Comparison of ENCODE assay signal across 7 mouse cellular contexts in genomic region chr5:104074388-104074787, GRCm38 (mm10). TPM values are rescaled to one million over a fixed set of nuclear protein-coding genes. Genes with fewer than 3 reads are reported as not detected.
DNase-seq lines count a peak whose midpoint lies in the region; ATAC-seq and TF ChIP-seq lines count a peak whose summit lies in the region.

No protein-coding gene starts in this region.

- DNase-seq in A20 (ENCODE audit: low read depth, low spot score): peak; percentile 43
- peak; percentile 43 for DNase-seq in cerebellum, adult 11-12 months
- DNase-seq in frontal cortex, postnatal 25 days (ENCODE audit: low spot score in 2 of 2): peak; percentile 46 to 50
- peak; percentile 80 for DNase-seq in lung, embryonic 14.5 days
- peak; percentile 57 for DNase-seq in right cerebral cortex, adult 18-20 months

- H3K4me2 ChIP-seq in intestine, embryonic 16.5 days (ENCODE audit: low read depth, low read length): peak overlapping the region; percentile 38
- peak overlapping the region; percentile 53 for H3K4me2 ChIP-seq in lung, embryonic 14.5 days

- TF ChIP-seq CTCF in E14TG2a.4 (conservative IDR thresholded peaks at IDR 0.05; ENCODE audit: low read length): peak; percentile 69
- peak; percentile 88 for TF ChIP-seq CTCF in lung, embryonic 14.5 days (IDR thresholded peaks at IDR 0.05; ENCODE audit: low read depth)

- H3K4me3 ChIP-seq in E14TG2a.4 (replicated peaks; ENCODE audit: low read length): no peak overlapping the region
- 0 out of 2 replicates have a peak overlapping the region, but pooled peaks have one; percentile 13 for H3K4me3 ChIP-seq in intestine, embryonic 16.5 days (ENCODE audit: low read length)
- no peak overlapping the region; the same call in 1 of the 2 replicates for H3K4me3 ChIP-seq in lung, embryonic 14.5 days (ENCODE audit: low read depth, low read length)

- 0 out of 2 replicates have a peak, but pooled peaks cover 2% of the 10 kb centered on the region for H3K27me3 ChIP-seq in E14TG2a.4 (ENCODE audit: insufficient read depth, low read length)
- no peaks in the 10 kb centered on the region for H3K27me3 ChIP-seq in intestine, embryonic 16.5 days (replicated peaks; ENCODE audit: control insufficient read depth, insufficient read depth, low read length)
- no peaks in the 10 kb centered on the region for H3K27me3 ChIP-seq in lung, embryonic 14.5 days (ENCODE audit: insufficient read depth, low read length)

- H3K27ac ChIP-seq in intestine, embryonic 16.5 days (ENCODE audit: low read length): no peak overlapping the region
- no peak overlapping the region for H3K27ac ChIP-seq in lung, embryonic 14.5 days (ENCODE audit: low read depth)

- no peak overlapping the region for H3K9ac ChIP-seq in intestine, embryonic 16.5 days (ENCODE audit: low read depth, low read length)
- H3K9ac ChIP-seq in lung, embryonic 14.5 days: no peak overlapping the region

- H3K9me3 ChIP-seq in E14TG2a.4 (ENCODE audit: low read length): peaks cover 22% of the 10 kb centered on the region
- H3K9me3 ChIP-seq in intestine, embryonic 16.5 days (ENCODE audit: control insufficient read depth, low read length): no peaks in the 10 kb centered on the region
- H3K9me3 ChIP-seq in lung, embryonic 14.5 days (ENCODE audit: low read depth, low read length): no peaks in the 10 kb centered on the region

- peaks cover 25% of the 10 kb centered on the region for H3K4me1 ChIP-seq in E14TG2a.4 (replicated peaks; ENCODE audit: low read depth, low read length)
- H3K4me1 ChIP-seq in intestine, embryonic 16.5 days (ENCODE audit: control insufficient read depth, insufficient read depth, low read length): 0 out of 2 replicates have a peak, but pooled peaks cover 8% of the 10 kb centered on the region
- peaks cover 5% of the 10 kb centered on the region for H3K4me1 ChIP-seq in lung, embryonic 14.5 days (ENCODE audit: insufficient read depth)

- peak; percentile 72 for ATAC-seq in intestine, embryonic 16.5 days
- ATAC-seq in lung, embryonic 14.5 days (ENCODE audit: insufficient read depth): peak; percentile 55; the same call in 1 of the 2 replicates

- no peaks in the 10 kb centered on the region for H3K36me3 ChIP-seq in E14TG2a.4 (ENCODE audit: insufficient read depth, low read length)
- H3K36me3 ChIP-seq in intestine, embryonic 16.5 days (ENCODE audit: control insufficient read depth, insufficient read depth, low read length): no peaks in the 10 kb centered on the region
- H3K36me3 ChIP-seq in lung, embryonic 14.5 days (ENCODE audit: insufficient read depth): 0 out of 2 replicates have a peak, but pooled peaks cover 3% of the 10 kb centered on the region

- 29% methylated on average over 12 of the region's 12 CpGs for WGBS in intestine, embryonic 16.5 days
- 16% methylated on average over 12 of the region's 12 CpGs for WGBS in lung, embryonic 14.5 days

RNA-seq across cellular contexts. Expression of gene Gm17660, which starts 3.0 kb away (rescaled TPM):
- not detected in 2 replicates for polyA plus RNA-seq in intestine, embryonic 16.5 days (2015; fragmentation: Nextera tagmentation; extraction: Ambion mirVana)
- not detected in 2 replicates for polyA plus RNA-seq in lung, embryonic 14.5 days (2014; fragmentation: Nextera tagmentation; extraction: Ambion mirVana)

RNA-seq across cellular contexts. Expression of gene Nudt9, which starts 28.3 kb away (rescaled TPM):
- 61.0 and 61.8 TPM in 2 replicates for polyA plus RNA-seq in intestine, embryonic 16.5 days (2015; fragmentation: Nextera tagmentation; extraction: Ambion mirVana)
- polyA plus RNA-seq in lung, embryonic 14.5 days (2014; fragmentation: Nextera tagmentation; extraction: Ambion mirVana): 62.0 and 66.6 TPM in 2 replicates

RNA-seq across cellular contexts. Expression of gene Sparcl1, which starts 39.1 kb away (rescaled TPM):
- 191 and 194 TPM in 2 replicates for polyA plus RNA-seq in intestine, embryonic 16.5 days (2015; fragmentation: Nextera tagmentation; extraction: Ambion mirVana)
- 296 and 307 TPM in 2 replicates for polyA plus RNA-seq in lung, embryonic 14.5 days (2014; fragmentation: Nextera tagmentation; extraction: Ambion mirVana)

RNA-seq across cellular contexts. Expression of gene Hsd17b11, which starts 52.7 kb away (rescaled TPM):
- polyA plus RNA-seq in intestine, embryonic 16.5 days (2015; fragmentation: Nextera tagmentation; extraction: Ambion mirVana): 10.6 and 10.7 TPM in 2 replicates
- 4.2 and 4.4 TPM in 2 replicates for polyA plus RNA-seq in lung, embryonic 14.5 days (2014; fragmentation: Nextera tagmentation; extraction: Ambion mirVana)
